Mouse (Mus musculus) heart, adult 2 months (tissue): ENCODE measurements around the gene Slc5a6. TPM values are rescaled to one million over a fixed set of nuclear protein-coding genes. Genes with fewer than 3 reads are reported as not detected.

Experiments used
- DNase-seq, 2 experiments: peaks; one replicate each; pipeline ENCODE4 v3.0.0; 2021
- H3K27ac ChIP-seq: fragments of 200-600 bp; 2 replicates; pipeline ENCODE4 v1.8.1; 2022
- H3K27me3 ChIP-seq: fragments of 200-500 bp; 2 replicates; pipeline ENCODE4 v1.6.1; 2012; ENCODE audit warnings: mild to moderate bottlenecking, low read length, inconsistent platforms, mixed read lengths; ENCODE audit not compliant: control insufficient read depth, insufficient read depth
- H3K36me3 ChIP-seq: fragments of 200-500 bp; 2 replicates; pipeline ENCODE4 v1.6.1; 2012; ENCODE audit warnings: low read length, inconsistent platforms; ENCODE audit not compliant: control insufficient read depth, insufficient read depth
- H3K4me1 ChIP-seq: fragments of 200-500 bp; 2 replicates; pipeline ENCODE4 v1.6.1; 2011; ENCODE audit warnings: low read length; ENCODE audit not compliant: control insufficient read depth, insufficient read depth
- H3K4me3 ChIP-seq: fragments of 200-600 bp; 2 replicates; pipeline ENCODE4 v1.8.1; 2022
- H3K79me2 ChIP-seq: fragments of 200-500 bp; replicated peaks from 2 replicates; pipeline ENCODE4 v1.6.1; 2012; ENCODE audit warnings: mild to moderate bottlenecking, inconsistent platforms, low read length, moderate library complexity, mixed read lengths; ENCODE audit not compliant: control insufficient read depth, insufficient read depth
- H3K9ac ChIP-seq: fragments of 200-500 bp; 2 replicates; pipeline ENCODE4 v1.6.1; 2012; ENCODE audit warnings: low read depth, mild to moderate bottlenecking, control low read depth, inconsistent platforms, low read length, mixed read lengths
- CTCF ChIP-seq: fragments of 200-600 bp; IDR thresholded peaks from 2 replicates; pipeline ENCODE4 v1.8.1; 2022; ENCODE audit warnings: antibody characterized with exemption, mild to moderate bottlenecking, moderate library complexity
- EP300 ChIP-seq: fragments of 200-500 bp; IDR thresholded peaks from 2 replicates; pipeline ENCODE4 v1.6.1; 2011; ENCODE audit warnings: low read depth, low read length, control low read depth; ENCODE audit not compliant: insufficient read depth
- POLR2A ChIP-seq: fragments of 200-500 bp; IDR thresholded peaks from 2 replicates; pipeline ENCODE4 v1.6.1; 2011; ENCODE audit warnings: mild to moderate bottlenecking, low read depth, low read length, control low read depth; ENCODE audit not compliant: insufficient read depth
- WGBS: fragments of 180-500 bp; shearing (Covaris S2); methylation state at CpG from one replicate; pipeline ENCODE4 v1.1.7; 2018; 5-methylcytosine and 5-hydroxymethylcytosine counted together
- intact Hi-C: fragments of 180-260 bp; cut with DNase I; formaldehyde crosslinking; loops from one replicate; pipeline ENCODE4 v1.15.1; 2025
- polyA plus RNA-seq: library from polyadenylated mRNA; depleted of rRNA; stranded (reverse); fragments of >200 nt; gene quantifications from 2 replicates; pipeline ENCODE4 v1.2.3, GENCODE M21; 2012
- total RNA-seq, 2 experiments: library from RNA; stranded (reverse); gene quantifications; 2 replicates each; pipeline ENCODE4 v1.2.3; 2021

Slc5a6 gene
- total and polyA plus RNA-seq, 3 experiments = 11.8 to 25.5 (median 13.2) TPM

- H3K36me3 ChIP-seq = no peaks in the 10 kb centered on the region
- TF ChIP-seq EP300 (no peak), CTCF (no peak), POLR2A (no peak)
- no peak overlapping the region for H3K9ac ChIP-seq
- no peaks in the 10 kb centered on the region for H3K79me2 ChIP-seq
- WGBS = 11% methylated on average over 12 of the region's 12 CpGs
- peak overlapping the region; percentile 15 for H3K27ac ChIP-seq
- no peaks in the 10 kb centered on the region; the same call in none of the 2 replicates for H3K4me1 ChIP-seq
- no peaks in the 10 kb centered on the region for H3K27me3 ChIP-seq
- intact Hi-C loops = loop anchor here (2.0 kb wide), 1 partner anchor 28 kb away; no protein-coding TSS in a partner anchor
- 0 out of 2 replicates have a peak overlapping the region, but pooled peaks have one; percentile 10 for H3K4me3 ChIP-seq
- DNase-seq = peak; percentile 37 to 39
These were observed 34.4 kb upstream of the Slc5a6 start for GRCm38 (mm10) chr5:31082935-31083625.

GRCm38 (mm10) chr5:31082355-31082754, 33.6 kb upstream of the Slc5a6 start:
- H3K9ac ChIP-seq = no peak overlapping the region
- H3K27me3 ChIP-seq = no peaks in the 10 kb centered on the region
- H3K27ac ChIP-seq = no peak overlapping the region
- no peaks in the 10 kb centered on the region for H3K79me2 ChIP-seq
- no peak overlapping the region for H3K4me3 ChIP-seq
- 21% methylated on average over 5 of the region's 5 CpGs for WGBS
- peak; percentile 65 to 74 for DNase-seq
- no peaks in the 10 kb centered on the region for H3K36me3 ChIP-seq
- no peaks in the 10 kb centered on the region; the same call in none of the 2 replicates for H3K4me1 ChIP-seq
- TF ChIP-seq EP300 (no peak), CTCF (peak; percentile 74)
- intact Hi-C loops = loop anchor here (2.0 kb wide), 1 partner anchor 28 kb away; no protein-coding TSS in a partner anchor

DNA sequence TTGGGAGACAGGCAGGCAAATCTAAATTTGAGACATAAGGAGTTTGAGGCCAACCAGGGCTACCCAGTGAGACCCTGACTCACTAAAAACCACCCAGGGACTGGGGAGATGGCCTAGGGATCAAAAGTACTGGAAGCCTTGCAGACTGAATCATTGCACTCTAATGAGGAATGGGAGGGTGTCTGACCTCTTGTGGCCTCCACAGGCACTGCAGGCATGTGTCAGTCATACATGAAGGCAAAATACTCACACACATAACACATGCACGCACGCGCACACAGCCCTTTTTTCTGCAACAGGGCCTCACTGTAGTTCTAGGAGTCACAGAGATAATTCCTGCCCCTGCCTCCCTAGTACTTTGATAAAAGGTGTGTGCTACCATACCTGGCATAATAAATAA, 32.7 kb upstream of the Slc5a6 start:
- Histone ChIP-seq H3K79me2 (no peaks in the 10 kb centered on the region), H3K36me3 (no peaks in the 10 kb centered on the region), H3K27ac (no peak overlapping the region), H3K4me1 (no peaks in the 10 kb centered on the region; the same call in none of the 2 replicates), H3K4me3 (no peak overlapping the region), H3K27me3 (no peaks in the 10 kb centered on the region), H3K9ac (no peak overlapping the region)
- no peak for DNase-seq
- intact Hi-C loops = no loop called here
- WGBS = 90% methylated on average over 3 of the region's 3 CpGs
- no peak for TF ChIP-seq POLR2A
- TF ChIP-seq CTCF = peak; percentile 74
- TF ChIP-seq EP300 = no peak

DNA sequence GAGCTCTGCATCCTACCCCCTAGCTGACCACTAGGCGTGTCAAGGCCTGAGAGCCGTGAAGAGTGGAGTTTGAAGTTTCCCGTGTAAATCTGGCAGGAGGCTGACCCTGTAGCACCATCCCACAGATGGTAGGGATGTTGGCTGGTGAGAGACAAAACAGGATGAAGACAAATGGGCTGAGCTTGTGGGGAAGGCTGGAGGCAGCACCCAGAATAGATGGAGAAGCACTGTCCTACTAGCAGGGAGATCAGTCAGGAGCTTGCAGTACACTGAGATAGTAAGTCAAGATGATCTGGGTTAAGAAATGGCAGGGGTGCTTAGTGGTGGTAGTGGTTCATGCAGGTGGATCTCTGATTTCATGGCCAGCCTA, 32.1 kb upstream of the Slc5a6 start:
- Histone ChIP-seq H3K79me2 (no peaks in the 10 kb centered on the region), H3K4me1 (no peaks in the 10 kb centered on the region; the same call in none of the 2 replicates), H3K36me3 (no peaks in the 10 kb centered on the region), H3K27ac (no peak overlapping the region), H3K9ac (no peak overlapping the region), H3K4me3 (no peak overlapping the region), H3K27me3 (no peaks in the 10 kb centered on the region)
- DNase-seq = no peak
- TF ChIP-seq POLR2A = no peak
- TF ChIP-seq EP300 = no peak
- no peak for TF ChIP-seq CTCF
- intact Hi-C loops = no loop called here
- WGBS = 70% methylated on average over 3 of the region's 3 CpGs

DNA sequence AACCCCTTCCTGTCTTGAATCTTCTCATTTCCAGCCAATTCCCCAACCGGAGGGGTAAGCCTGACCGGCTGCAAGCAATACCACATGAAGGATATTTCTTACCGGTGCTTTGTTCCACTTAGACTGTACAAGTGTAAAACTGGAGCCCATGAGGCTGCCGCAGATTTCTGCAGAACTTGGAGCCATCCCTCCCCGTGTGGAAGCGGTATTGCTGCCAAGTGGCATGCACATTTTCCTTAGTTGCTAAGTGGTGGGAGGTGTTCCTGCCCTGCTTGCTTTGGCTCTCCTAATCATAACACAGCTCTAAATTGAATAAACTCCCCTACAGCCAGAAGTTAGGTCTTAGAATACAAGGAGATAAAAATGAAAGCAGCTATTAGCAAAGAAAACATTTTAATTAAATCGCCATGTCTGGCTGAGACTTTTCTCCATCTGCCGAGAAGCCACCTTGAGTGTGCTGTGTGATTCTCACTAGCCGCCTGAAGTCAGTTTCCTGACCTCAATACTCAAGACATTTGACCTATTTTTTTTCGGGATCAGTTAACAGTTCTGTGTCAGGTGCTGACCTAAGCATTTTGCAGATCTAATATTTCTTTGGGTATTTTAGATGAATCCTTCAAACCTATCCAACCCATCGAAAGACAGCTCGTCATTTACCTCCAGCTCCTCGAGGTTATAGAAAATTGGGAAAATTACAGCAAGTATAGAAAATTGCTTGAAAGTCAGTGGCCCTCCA, 31.5 kb upstream of the Slc5a6 start:
- H3K4me1 ChIP-seq = no peaks in the 10 kb centered on the region; the same call in none of the 2 replicates
- intact Hi-C loops = no loop called here
- H3K4me3 ChIP-seq = no peak overlapping the region
- H3K36me3 ChIP-seq = no peaks in the 10 kb centered on the region
- WGBS = 43% methylated on average over 13 of the region's 13 CpGs
- no peaks in the 10 kb centered on the region for H3K27me3 ChIP-seq
- no peak overlapping the region for H3K9ac ChIP-seq
- no peaks in the 10 kb centered on the region for H3K79me2 ChIP-seq
- peak in 1 of 2 experiments; percentile 18 for DNase-seq
- H3K27ac ChIP-seq = no peak overlapping the region
- TF ChIP-seq EP300 (no peak), CTCF (no peak), POLR2A (no peak)

GRCm38 (mm10) chr5:31076346-31076745, 27.6 kb upstream of the Slc5a6 start:
- intact Hi-C loops = no loop called here
- no peaks in the 10 kb centered on the region for H3K79me2 ChIP-seq
- no peak overlapping the region for H3K27ac ChIP-seq
- no peak for DNase-seq
- H3K36me3 ChIP-seq = no peaks in the 10 kb centered on the region
- no peak overlapping the region for H3K9ac ChIP-seq
- WGBS = 78% methylated on average over 13 of the region's 13 CpGs
- H3K4me1 ChIP-seq = no peaks in the 10 kb centered on the region
- no peak for TF ChIP-seq EP300
- no peak for TF ChIP-seq CTCF
- TF ChIP-seq POLR2A = no peak
- H3K27me3 ChIP-seq = no peaks in the 10 kb centered on the region
- no peak overlapping the region for H3K4me3 ChIP-seq
